Mouse (Mus musculus): ENCODE measurements around the gene Nfatc4. TPM values are rescaled to one million over a fixed set of nuclear protein-coding genes. Genes with fewer than 3 reads are reported as not detected.

Nfatc4 gene
- polyA plus RNA-seq, 1 experiment from 2014 or later = 154 TPM

GRCm38 (mm10) chr14:55838312-55838711 is 15.4 kb downstream of the Nfatc4 start:
- Histone ChIP-seq H3K4me2 (replicated peaks) (no peak overlapping the region), H3K4me1 (peaks cover 21% of the 10 kb centered on the region), H3K4me3 (no peak overlapping the region), H3K9me3 (no peaks in the 10 kb centered on the region), H3K36me3 (0 out of 2 replicates have a peak, but pooled peaks cover 8% of the 10 kb centered on the region), H3K27me3 (no peaks in the 10 kb centered on the region), H3K27ac (no peak overlapping the region), H3K9ac (no peak overlapping the region)
- ATAC-seq (ENCODE audit: insufficient number of reproducible peaks, insufficient read depth, low FRiP score, low TSS enrichment) = no peak
- 88% methylated on average over 5 of the region's 5 CpGs for WGBS

- 88% methylated on average over 4 of the region's 4 CpGs for WGBS
- no peak for ATAC-seq (ENCODE audit: insufficient number of reproducible peaks, insufficient read depth, low FRiP score, low TSS enrichment)
Observed at GRCm38 (mm10) chr14:55838740-55839139, 15.8 kb downstream of the Nfatc4 start.

GRCm38 (mm10) chr14:55840853-55841366 is 18.0 kb downstream of the Nfatc4 start:
- Histone ChIP-seq H3K27ac (no peak overlapping the region), H3K4me2 (replicated peaks) (no peak overlapping the region), H3K9ac (no peak overlapping the region), H3K4me1 (peaks cover 5% of the 10 kb centered on the region), H3K36me3 (no peaks in the 10 kb centered on the region), H3K27me3 (no peaks in the 10 kb centered on the region), H3K9me3 (no peaks in the 10 kb centered on the region), H3K4me3 (no peak overlapping the region)
- WGBS = 78% methylated on average over 4 of the region's 4 CpGs
- no peak for ATAC-seq (ENCODE audit: insufficient number of reproducible peaks, insufficient read depth, low FRiP score, low TSS enrichment)

More at GRCm38 (mm10) chr14:55838740-55839139, 15.8 kb downstream of the Nfatc4 start:
- Histone ChIP-seq H3K9me3 (no peaks in the 10 kb centered on the region), H3K4me2 (replicated peaks) (no peak overlapping the region), H3K27ac (no peak overlapping the region), H3K4me1 (peaks cover 21% of the 10 kb centered on the region), H3K4me3 (no peak overlapping the region), H3K36me3 (0 out of 2 replicates have a peak, but pooled peaks cover 3% of the 10 kb centered on the region), H3K9ac (no peak overlapping the region), H3K27me3 (no peaks in the 10 kb centered on the region)

DNA sequence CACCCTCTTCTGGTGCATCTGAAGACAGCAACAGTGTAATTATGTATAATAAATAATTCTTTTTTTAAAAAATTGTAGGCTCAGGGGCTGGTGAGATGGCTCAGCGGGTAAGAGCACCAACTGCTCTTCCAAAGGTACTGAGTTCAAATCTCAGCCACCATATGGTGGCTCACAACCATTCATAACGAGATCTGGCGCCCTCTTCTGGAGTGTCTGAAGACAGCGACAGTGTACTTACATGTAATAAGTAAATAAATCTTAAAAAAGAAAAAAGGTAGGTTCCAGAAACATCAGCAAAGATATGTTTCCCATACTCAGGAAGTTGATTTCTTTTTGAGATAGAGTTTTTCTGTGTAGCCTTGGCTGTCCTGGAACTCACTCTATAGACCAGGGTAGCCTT is 19.9 kb downstream of the Nfatc4 start:
- 82% methylated on average over 4 of the region's 4 CpGs for WGBS
- Histone ChIP-seq H3K4me1 (no peaks in the 10 kb centered on the region), H3K4me3 (no peak overlapping the region), H3K9ac (no peak overlapping the region), H3K9me3 (no peaks in the 10 kb centered on the region), H3K27me3 (no peaks in the 10 kb centered on the region), H3K36me3 (no peaks in the 10 kb centered on the region), H3K4me2 (replicated peaks) (no peak overlapping the region), H3K27ac (no peak overlapping the region)
- ATAC-seq (ENCODE audit: insufficient number of reproducible peaks, insufficient read depth, low FRiP score, low TSS enrichment) = no peak

GRCm38 (mm10) chr14:55845506-55846294 is 22.8 kb downstream of the Nfatc4 start:
- Histone ChIP-seq H3K9ac (no peak overlapping the region), H3K9me3 (no peaks in the 10 kb centered on the region), H3K4me1 (0 out of 2 replicates have a peak, but pooled peaks cover 5% of the 10 kb centered on the region), H3K4me2 (replicated peaks) (no peak overlapping the region), H3K4me3 (no peak overlapping the region), H3K27me3 (no peaks in the 10 kb centered on the region), H3K27ac (no peak overlapping the region), H3K36me3 (no peaks in the 10 kb centered on the region)
- 77% methylated on average over 9 of the region's 9 CpGs for WGBS
- ATAC-seq (ENCODE audit: insufficient number of reproducible peaks, insufficient read depth, low FRiP score, low TSS enrichment) = no peak

DNA sequence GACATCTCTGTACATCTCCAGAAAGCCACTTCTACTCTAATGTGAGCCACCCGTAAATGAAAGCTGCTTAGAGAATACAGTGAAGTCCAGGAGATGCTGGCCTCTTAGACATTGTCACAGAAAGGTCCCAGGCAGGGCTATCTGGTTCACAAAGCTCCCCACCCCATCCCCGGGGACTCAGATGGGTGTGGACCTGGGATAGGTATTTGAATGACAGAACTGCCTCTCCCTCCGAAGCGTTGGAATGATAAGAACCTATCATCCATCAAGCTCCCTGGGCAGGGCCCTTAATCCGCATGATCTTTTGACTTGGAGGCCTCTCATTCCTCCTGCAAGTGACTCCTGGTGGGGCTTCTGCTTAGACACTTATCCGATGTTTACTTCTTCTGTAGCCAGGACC is 27.9 kb downstream of the Nfatc4 start:
- 70% methylated on average over 6 of the region's 6 CpGs for WGBS
- Histone ChIP-seq H3K27ac (no peak overlapping the region), H3K27me3 (no peaks in the 10 kb centered on the region), H3K4me1 (peaks cover 28% of the 10 kb centered on the region), H3K36me3 (no peaks in the 10 kb centered on the region), H3K9me3 (no peaks in the 10 kb centered on the region), H3K4me2 (replicated peaks) (no peak overlapping the region), H3K4me3 (no peak overlapping the region), H3K9ac (no peak overlapping the region)
- ATAC-seq (ENCODE audit: insufficient number of reproducible peaks, insufficient read depth, low FRiP score, low TSS enrichment) = no peak

- H3K27ac ChIP-seq = peak overlapping the region; percentile 98
- peak overlapping the region; percentile 82 for H3K4me2 ChIP-seq (replicated peaks)
- 2% methylated on average over 11 of the region's 11 CpGs for WGBS
- ATAC-seq (ENCODE audit: insufficient number of reproducible peaks, insufficient read depth, low FRiP score, low TSS enrichment) = peak; percentile 83
- H3K9ac ChIP-seq = peak overlapping the region; percentile 84
- H3K4me1 ChIP-seq = peaks cover 47% of the 10 kb centered on the region
- peaks cover 6% of the 10 kb centered on the region; the same call in 1 of the 2 replicates for H3K36me3 ChIP-seq
- H3K9me3 ChIP-seq = no peaks in the 10 kb centered on the region
- H3K27me3 ChIP-seq = no peaks in the 10 kb centered on the region
- H3K4me3 ChIP-seq = peak overlapping the region; percentile 74
Observed at GRCm38 (mm10) chr14:55852646-55853551, 30.0 kb downstream of the Nfatc4 start.

GRCm38 (mm10) chr14:55853621-55854285 is 30.8 kb downstream of the Nfatc4 start, which contains the start of gene Nynrin:
TSS of gene Nynrin (plus strand) at chr14:55854010.
- peak; percentile 87 for ATAC-seq (ENCODE audit: insufficient number of reproducible peaks, insufficient read depth, low FRiP score, low TSS enrichment)
- Histone ChIP-seq H3K36me3 (peaks cover 8% of the 10 kb centered on the region; the same call in 1 of the 2 replicates), H3K4me1 (peaks cover 53% of the 10 kb centered on the region), H3K9ac (peak within 1 kb of the TSS; percentile 84), H3K9me3 (no peaks in the 10 kb centered on the region), H3K4me2 (replicated peaks) (peak within 1 kb of the TSS; percentile 82), H3K27me3 (no peaks in the 10 kb centered on the region), H3K4me3 (peak within 1 kb of the TSS; percentile 74), H3K27ac (peak within 1 kb of the TSS; percentile 98)
- 1% methylated on average over 32 of the region's 33 CpGs for WGBS

GRCm38 (mm10) chr14:55854406-55855100 is 31.6 kb downstream of the Nfatc4 start:
- Histone ChIP-seq H3K4me2 (replicated peaks) (peak overlapping the region; percentile 82), H3K4me1 (peaks cover 60% of the 10 kb centered on the region), H3K9ac (peak overlapping the region; percentile 84), H3K4me3 (peak overlapping the region; percentile 74), H3K36me3 (peaks cover 8% of the 10 kb centered on the region; the same call in 1 of the 2 replicates), H3K9me3 (no peaks in the 10 kb centered on the region), H3K27ac (peak overlapping the region; percentile 98), H3K27me3 (no peaks in the 10 kb centered on the region)
- ATAC-seq (ENCODE audit: insufficient number of reproducible peaks, insufficient read depth, low FRiP score, low TSS enrichment) = peak; percentile 7; the same call in 1 of the 2 replicates
- under 1% methylated on average over 9 of the region's 9 CpGs for WGBS

- Histone ChIP-seq H3K27ac (peak overlapping the region; percentile 98), H3K36me3 (peaks cover 8% of the 10 kb centered on the region; the same call in 1 of the 2 replicates), H3K27me3 (no peaks in the 10 kb centered on the region), H3K4me2 (replicated peaks) (peak overlapping the region; percentile 82), H3K4me1 (peaks cover 63% of the 10 kb centered on the region), H3K9ac (peak overlapping the region; percentile 84), H3K9me3 (no peaks in the 10 kb centered on the region), H3K4me3 (peak overlapping the region; percentile 74)
- ATAC-seq (ENCODE audit: insufficient number of reproducible peaks, insufficient read depth, low FRiP score, low TSS enrichment) = peak; percentile 30
- WGBS = 0% methylated on average over 4 of the region's 4 CpGs
Observed at GRCm38 (mm10) chr14:55855101-55855561, 32.2 kb downstream of the Nfatc4 start.
